Mouse (Mus musculus): ENCODE measurements around the gene E2f3.

E2f3 gene

DNA sequence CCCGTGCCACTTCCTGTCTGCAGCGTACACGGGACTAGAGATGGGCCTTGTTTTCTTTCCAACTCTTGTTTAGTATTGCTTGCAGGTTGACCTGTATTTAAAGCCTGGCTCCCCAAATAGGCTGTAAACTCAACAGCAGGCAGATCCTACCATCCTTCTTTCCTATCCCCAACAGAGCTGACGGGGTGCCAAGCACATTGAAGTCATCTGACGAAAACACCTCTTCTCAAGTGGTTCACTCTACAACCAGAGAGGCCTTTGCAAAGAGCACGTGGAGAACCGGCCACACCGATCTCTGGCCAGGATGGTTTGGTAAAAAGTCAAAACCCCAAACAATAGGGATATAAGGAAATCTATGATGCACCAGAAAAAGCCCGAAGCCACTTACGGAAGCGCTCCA is 8.5 kb downstream of the E2f3 start:
- DNase-seq: no peak

DNA sequence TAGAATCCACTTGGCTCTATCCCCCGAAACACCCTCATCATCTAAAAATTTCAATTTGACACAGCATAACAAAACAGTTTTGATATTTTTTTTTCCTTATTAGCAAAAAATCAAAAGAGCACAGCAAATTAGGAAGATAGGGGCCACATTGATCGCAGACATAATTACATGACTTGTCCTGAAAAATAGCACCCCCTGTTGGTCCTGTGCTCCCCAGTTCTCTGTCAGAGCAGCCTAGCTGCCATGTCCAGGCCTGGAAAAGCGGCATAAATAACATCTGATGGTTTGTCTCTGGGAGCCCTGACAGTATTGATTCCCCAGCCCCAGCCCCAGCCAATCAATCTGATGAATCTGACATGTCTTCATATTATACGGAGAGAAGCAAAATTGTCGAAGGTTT is 11.8 kb downstream of the E2f3 start:
- no peak for DNase-seq

DNA sequence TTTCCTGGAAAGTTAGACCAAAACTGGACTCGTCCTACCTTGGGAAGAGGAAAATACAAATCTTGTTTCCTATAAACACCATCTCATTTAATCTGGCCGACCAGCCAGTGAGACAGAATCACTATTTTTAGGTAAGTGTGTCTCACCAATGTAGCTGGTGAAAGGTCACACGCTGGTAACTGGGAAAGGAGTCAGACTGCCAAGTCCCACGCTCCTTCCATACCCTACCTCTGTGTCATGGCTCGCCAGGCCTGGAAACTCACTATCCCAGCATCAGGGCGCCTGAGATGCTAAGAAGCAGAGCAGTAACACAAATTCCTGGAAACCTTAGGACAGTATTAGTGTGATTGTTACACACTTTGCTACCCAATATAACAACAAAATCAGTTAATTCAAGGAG is 12.3 kb downstream of the E2f3 start:
- DNase-seq: no peak

DNA sequence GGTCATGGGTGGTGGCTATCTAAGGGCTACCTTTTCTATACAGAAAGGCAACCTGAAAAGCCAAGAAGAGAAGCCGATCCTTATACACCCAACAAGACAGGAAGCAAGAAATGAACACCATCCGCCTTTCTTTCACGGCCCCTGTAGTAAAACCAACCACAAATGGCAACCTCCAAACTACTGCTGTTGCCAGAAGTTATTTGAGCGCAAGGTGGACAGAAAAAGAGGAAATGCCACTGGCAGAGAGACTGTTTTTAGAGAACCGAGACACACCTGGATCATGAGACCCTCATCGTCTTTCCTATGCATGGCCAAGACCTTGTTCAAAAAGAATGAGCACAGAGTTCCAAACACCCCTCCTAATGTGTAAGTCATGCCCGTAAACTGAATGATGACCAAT is 15.5 kb downstream of the E2f3 start:
- no peak for DNase-seq

DNA sequence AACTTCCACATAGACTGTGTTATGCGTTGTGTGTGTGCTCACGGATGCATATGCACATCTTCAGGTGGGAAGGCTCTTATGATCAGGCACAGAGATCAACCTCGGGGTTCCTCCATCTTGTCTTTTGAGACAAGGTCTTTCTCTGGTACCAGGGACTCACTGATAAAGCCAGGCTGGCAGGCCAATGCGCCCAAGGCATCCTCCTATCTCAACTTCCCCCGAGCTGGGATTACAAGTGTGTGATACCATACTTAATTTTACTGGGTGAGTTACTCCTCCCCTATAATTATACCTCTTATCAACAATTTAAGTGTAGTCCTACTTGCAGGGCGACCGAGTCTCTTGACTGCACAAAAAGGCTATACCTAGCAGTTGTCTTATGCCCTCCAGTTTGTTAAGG is 17.2 kb downstream of the E2f3 start:
- no peak for DNase-seq

DNA sequence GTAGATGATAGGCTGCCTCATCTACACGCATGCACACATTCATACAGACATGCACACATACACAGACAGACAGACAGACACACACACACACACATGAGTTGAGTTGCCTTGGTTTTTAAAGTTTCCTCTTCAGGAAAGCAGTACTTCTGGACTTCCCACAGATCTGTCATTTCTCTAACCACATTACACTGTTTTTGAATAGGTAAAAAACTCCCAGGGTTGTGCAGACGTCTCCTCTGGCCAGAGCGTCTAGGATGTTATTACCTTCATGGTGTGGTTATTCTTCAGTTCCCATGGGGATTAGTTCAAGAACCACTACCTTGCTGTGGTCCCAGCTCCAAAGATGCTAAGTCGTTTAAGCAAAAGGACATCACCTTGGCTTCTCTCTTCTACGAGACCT is 18.5 kb downstream of the E2f3 start:
- no peak for DNase-seq

DNA sequence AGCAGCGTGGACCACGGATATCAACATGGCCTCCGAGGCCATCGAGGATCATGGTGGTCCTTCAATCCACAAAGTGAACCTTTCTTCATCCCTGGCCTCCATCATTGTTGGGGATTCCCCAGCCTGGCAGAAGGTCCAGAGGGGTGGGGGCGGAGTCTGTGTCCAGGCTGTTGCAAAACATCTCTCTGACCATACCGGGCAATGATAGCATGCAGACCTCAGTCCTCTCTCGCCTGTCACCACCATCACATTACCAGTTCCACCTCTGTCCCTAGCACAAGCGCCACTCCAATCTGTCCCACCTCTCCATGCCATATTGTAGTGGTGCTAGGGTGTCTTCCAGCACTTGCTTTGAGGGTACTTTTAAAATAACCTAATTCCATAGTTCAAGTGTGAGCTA is 18.9 kb downstream of the E2f3 start:
- DNase-seq: no peak

DNA sequence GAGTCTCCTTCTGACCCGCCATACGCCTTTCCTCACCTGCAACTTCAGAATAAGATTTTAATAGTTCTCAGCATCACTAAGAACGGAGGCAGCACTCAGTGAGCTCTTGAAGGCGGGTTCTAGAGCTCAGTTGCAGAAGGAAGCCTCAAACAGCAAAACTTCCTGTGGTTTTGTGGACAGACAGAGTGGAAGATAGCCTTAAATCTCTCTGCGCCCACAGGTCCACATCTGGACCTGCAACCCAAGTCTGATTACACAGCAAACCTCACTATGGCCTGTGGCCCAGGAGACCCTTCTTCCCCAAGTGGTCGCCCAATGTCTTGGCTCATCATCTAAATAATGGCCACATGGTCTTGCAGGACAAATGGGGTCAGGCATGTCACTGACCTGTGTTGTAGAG is 21.8 kb downstream of the E2f3 start:
- no peak for DNase-seq

DNA sequence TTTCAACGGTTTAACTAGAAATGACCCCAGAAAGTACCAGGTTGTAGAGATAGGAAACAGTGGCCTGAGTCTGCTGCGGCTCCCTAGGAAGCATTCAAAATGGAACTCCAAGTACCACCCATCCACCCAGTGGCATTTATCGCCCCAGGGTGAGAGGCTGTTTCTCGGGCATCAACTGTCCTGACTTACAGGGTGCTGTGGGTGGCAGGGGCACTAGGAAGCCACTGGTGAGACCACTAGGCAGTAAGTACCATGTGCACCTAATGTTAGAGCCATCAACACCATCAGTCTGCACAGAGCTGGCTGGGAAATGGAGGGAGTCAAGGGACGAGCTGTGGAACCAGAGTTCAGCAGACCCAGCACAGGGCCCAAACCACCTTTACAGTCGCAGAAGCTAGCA is 25.4 kb downstream of the E2f3 start:
- no peak for DNase-seq

DNA sequence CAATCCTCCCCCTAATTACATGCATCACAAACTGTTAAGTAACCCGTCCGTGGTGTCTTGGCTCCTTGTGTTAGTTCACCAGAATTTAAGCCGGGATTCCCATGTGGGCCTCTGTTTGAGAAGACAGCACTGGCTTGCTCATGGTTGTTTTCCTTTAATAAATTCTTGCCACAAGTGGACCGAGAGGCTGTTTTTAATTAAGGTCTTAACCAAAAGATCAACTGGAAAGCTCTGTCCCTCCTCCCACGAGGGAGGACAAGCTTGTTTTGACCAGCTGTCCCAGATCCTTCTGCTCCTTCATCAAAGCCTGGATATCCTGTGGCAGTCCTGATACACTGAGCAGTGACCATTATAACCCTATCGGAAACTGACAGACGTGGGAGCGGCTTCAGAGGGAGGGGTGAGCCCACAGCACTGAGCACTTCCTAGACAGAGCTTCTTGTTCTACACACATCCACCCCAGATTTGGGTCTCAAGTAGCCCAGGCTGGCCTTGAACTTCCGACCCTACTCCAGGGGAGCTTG is 28.1 kb downstream of the E2f3 start:
- DNase-seq: peak; percentile 34

DNA sequence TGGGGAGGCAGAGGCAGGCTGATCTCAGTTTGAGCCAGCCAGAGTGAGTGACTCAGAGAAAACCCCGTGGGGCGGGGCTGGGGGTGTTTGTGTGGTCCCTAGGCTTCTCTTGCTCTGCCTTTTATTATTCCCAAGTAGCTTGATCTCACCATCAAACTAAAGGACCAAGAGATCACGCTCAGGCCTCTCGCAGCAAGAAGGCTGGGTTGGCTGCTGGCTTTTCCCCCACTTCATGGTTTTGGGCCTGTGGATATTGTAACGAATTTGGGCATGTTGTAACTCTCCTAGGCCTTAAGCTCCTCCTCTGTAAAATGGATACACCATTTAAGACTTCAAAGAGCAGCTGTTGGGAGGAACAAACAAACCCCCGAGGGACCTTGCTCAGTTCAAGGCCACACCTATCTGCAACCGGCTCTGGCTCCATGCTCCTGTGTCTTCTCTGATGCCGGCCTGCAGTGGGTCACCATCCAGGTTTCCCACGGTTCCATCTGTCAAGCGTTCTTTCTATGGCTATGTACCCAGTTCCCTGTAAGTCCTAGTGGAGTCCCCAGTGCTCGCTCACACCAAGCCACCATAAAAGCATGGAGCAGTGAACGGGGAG is 28.9 kb downstream of the E2f3 start:
- no peak for DNase-seq

DNA sequence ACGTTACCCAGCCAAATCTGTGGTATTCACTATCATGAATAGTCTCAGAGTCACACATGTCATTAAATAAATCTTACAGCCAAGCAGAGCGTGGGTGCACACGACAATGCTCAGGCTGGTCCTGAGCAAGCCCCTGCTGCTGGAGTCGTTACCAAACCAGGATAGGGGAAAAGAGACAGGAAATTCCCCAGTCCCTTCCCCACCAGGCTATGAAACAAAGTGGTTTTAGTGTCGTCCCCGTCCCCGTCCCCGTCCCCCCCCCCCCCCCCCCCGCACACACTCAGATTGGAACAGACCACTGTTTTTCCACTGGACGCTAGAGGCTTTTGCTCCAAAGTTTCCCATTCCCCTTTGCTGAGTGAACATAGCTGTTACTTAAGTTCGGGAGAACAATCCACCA is 30.6 kb downstream of the E2f3 start:
- DNase-seq: no peak

DNA sequence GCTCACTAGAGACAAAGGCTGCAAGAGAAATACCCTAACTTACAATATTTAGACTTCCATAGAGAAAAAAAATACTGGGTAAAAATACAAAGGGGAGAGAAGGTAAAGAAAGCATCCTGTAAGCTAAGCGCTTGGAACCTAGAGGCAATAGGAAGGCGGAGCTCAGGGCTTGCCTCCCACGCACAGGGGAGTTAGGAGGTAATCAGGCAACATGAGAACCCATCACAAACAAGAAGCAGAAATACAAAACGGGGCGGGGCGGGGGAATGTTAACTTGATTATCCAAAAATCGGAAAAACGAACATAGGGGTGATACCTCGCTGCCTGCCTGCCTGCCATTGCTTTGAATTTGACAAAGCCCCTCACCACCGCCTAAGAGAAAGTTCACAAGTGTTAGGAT is 31.1 kb downstream of the E2f3 start:
- no peak for DNase-seq

DNA sequence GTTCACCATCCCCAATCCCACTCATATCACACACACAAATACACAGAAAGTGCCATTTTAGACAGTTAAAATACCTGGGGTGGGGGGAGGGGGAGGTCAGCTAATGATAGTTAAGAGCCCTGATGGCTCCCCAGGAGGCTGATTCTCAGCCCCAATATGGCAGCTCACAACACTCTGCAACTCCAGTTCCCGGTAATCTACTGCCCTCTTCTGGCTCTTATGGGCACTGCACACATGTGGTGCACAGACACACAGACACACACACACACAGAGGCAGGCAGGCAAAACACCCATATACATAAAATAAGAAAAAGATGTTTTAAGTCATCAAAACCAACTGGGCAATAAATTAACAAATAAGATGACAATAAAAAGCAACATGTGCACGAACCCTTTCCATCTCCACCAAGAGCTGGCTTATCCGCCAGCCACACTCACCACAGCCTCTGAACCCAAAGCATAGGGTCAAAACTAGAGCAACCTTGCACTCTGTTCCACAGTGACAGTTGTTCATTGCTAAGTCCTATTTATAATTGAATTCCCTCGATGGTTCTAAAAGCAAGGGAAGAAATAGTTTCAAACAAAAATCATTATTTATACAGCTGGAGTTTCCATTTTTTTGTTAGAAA is 32.3 kb downstream of the E2f3 start:
- no peak for DNase-seq

DNA sequence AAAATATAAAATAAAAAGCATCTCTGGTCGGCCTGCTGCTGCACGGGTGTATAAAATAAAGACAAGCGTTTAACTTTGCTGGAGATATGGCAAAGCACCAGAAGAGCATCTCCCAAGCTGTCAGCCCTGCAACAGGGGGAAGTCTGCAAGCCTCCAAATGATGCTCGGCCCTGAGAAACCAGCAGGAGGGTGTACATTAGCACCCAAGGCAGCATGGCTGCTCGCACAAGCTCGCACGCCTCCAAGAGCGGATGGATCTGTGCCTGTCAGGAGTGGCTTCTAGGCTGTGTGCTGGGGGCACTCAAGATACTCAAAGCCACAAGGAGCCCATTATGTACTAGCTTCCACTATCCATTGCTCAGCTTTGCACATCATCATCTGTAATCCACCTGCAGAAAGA is 39.8 kb downstream of the E2f3 start:
- DNase-seq: no peak

DNA sequence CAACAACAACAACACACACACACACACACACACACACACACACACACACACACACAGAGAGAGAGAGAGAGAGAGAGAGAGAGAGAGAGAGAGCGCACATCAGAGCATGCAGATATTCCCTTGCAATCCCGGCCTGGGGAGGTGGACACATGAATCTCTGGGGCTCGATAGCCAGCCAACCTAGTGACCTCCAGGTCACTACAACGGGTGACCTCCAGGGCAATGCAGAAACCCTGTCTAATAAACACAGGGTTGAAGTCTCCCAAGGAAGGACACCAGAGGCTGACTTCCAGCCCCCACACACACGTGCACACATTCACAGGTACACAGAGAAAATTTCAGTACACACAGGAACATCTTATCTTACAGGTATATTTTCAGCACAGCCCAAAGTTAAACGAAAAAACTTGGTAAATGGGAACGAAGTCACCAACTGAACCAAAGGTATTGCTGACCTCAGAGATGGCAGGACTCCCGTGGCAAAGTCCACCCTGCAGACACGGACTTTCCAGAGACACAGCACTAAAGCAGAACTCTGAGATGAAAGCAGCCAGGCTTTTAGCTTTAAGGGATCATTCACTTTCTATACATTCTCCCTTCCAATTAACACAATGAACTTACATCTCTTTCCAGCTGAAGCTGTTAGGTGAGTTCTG is 40.8 kb downstream of the E2f3 start:
- DNase-seq: peak; percentile 46

DNA sequence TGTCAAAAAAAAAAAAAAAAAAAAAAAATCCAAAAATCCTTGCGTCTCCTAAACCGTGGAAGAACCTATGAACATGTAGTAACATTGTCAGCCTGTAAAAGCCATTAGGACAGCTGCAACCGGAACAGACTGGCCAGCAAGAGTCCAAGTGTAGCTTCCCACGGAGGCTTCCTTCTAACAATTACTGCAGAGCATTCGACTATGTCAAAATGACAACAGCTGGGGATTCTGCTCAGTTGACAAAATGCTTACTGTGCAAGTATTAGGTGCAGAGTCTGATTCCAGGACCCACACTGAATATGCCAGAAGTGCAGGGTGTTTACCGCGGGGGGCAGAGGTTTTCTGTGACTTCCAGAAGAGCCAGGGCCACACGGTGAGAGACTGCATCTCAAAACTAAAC is 41.4 kb downstream of the E2f3 start:
- DNase-seq: peak; percentile 38

DNA sequence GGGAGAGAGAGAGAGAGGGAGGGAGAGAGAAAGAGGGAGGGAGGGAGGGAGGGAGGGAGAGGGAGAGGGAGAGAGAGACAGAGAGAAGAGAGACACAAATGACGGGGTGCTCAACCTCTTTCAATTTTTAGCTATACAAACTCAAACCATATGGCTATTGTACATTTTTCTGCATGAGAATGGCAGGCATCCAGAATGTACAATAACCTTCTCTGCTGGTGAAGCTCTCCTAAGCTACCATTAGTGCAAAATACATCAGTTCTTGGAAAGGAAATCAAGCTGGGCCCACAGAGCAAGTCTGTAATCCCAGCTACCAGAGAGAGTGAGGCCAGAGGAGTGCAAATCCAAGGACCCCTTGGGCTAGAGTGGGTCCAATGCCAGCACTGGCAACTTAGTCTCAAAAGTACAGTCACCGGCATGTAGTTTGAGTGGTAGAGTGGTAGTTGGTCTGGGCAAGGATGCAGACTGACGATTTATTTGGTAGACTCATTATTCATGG is 42.3 kb downstream of the E2f3 start:
- DNase-seq: no peak

DNA sequence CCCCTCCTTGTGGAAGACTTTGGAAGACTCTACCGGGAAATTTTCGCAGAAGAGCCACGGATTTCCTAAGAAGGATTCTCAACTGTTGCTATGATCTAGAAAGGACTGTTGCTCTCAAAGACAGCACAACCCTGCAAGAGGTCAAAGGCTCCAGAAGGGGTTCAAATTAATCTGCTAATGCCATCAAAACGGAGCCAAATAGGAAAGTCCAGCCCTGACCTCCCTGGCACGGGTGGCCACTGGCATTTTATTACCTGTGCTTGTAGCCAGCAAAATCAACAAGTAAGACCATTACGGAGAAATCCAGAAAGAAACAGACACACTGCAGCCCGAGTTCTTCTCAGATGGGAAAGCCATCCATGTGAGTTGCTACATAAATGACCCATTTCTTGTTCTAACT is 45.8 kb downstream of the E2f3 start:
- peak; percentile 22 for DNase-seq

DNA sequence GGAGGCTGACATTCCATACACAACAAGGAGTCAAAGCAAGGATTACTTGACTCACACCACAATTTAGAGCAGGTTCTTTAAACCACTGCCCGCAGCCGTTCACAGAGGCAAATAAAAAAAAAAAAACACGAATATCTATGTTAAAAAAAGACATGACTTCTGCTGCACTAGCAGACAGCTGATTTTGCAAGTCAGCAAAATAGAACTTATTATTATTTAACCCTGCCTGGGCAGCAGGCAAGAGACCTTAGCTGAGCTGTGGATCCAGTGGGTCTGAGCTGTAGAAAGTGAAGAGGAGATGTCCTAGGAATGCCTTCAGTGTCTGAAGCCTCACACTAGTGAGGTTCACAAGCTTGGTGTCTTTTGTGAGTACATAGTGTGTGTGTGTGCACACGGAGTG is 46.5 kb downstream of the E2f3 start:
- no peak for DNase-seq

DNA sequence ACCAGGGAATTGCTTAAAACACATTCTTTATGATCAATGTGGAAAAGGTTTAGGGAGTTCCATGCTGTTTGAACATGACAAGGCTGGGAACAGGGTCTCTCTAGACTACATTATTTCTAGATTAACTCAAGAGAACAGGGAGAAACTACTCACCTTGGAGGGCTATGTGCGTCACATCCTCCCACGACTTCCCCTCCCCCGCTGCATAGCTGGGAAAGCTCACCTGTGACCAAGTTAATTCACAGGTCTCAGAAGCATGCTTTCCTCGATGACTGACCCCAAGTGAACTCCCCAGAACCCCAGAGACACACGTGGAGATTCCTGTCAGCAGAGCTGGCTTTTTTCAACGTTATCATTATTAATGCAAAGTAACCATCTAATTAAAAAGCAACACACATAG is 47.1 kb downstream of the E2f3 start:
- no peak for DNase-seq

DNA sequence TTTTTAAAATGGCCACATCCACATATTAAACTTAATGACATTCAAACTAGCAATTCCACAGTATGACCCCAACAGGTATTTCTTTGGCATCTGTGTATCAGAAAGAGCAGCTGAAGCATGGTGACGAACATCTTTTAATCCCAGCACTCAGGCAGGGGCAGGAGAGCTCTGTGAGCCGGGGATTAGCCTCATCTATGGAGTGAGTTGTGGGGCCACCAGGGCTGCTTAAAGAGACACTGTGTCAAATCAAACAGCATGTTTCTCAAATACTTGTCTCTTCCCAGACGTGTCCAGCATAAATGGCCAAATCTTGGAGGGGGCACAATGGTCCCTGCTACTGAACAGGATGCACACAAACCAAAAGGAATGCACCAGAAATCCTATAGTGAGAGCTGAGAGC is 59.7 kb downstream of the E2f3 start:
- no peak for DNase-seq

DNA sequence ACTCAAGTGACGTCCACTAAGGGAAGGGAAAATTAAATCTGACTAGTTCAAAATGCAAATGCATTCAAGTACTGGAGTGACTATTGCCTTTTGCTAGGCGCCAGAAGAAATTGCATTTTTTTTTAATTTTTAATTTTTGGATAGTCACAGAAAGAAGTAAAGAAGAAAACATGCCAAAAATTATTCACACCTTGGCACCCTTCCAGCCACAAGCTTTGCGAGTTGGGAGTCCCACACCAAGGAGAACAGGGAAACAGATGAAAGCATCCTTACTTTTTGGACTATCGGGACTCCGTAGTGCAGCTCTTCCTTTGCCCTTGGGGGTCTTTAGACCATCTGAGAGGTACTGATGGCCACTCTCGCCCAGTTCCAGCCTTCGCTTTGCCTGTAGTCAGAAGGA is 66.0 kb downstream of the E2f3 start:
- DNase-seq: no peak

DNA sequence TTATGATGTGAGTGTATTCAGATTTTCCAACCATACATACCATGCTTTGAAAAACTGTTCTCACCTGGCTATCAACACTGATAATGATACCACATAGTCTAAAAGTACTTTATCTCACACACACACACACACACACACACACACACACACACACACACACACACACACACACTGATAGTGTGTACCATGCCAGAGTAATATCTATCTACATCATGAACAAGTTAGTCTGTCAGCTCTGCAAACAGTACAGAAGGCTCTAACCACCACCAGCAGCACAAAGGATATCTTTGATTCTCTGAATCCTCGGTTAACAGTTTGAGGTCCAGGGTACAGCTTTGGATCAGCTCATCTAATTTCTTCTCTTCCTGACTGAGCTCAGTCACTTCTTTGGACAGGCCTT is 69.3 kb downstream of the E2f3 start:
- no peak for DNase-seq

DNA sequence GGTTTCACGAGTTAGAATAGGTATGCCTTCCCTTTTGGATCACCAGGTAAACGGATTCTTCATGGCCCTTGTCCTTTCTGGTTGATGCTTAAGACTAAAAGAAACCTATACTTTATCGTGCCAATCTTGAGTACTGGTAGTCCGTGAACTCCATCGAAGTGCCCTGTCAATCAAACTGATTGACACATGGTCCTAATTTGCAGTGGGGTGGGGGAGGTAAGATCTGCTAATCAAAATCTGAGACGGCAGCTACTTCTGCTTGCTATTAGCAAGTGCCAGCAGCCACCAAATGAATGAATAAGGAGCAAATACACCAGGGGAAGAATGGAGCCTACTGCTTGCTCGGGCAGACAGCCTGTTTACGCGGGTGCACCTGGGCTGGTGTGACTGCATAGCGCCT is 72.3 kb downstream of the E2f3 start:
- DNase-seq: no peak

All from kidney, adult 11 months (tissue).